ENCODE assay signal across 11 mouse cellular contexts in genomic region chr5:137705242-137705641, GRCm38 (mm10). TPM values are rescaled to one million over a fixed set of nuclear protein-coding genes. Genes with fewer than 3 reads are reported as not detected.
DNase-seq lines count a peak whose midpoint lies in the region; ATAC-seq lines count a peak whose summit lies in the region.
"Had no signal": no experiment of that assay in that cellular context is flagged by ENCODE, and none has a peak within 500 bp of the region (broad histone marks: within the 10 kb centered on the region; RNA-seq: fewer than 3 reads in every experiment).

No protein-coding gene starts in this region.

- no peaks in the 10 kb centered on the region for H3K36me3 ChIP-seq in midbrain, embryonic 10.5 days
- no peaks in the 10 kb centered on the region for H3K36me3 ChIP-seq in midbrain, embryonic 14.5 days (ENCODE audit: control insufficient read depth, insufficient read depth, low read length)

- 0 out of 2 replicates have a peak overlapping the region, but pooled peaks have one; percentile 9 for H3K27ac ChIP-seq in midbrain, embryonic 10.5 days (replicated peaks)
- no peak overlapping the region for H3K27ac ChIP-seq in midbrain, embryonic 14.5 days (replicated peaks; ENCODE audit: low read depth, low read length)
- H3K27ac ChIP-seq: heart, adult 2 months; hindbrain, postnatal 0 days had no signal

- 76% methylated on average over 6 of the region's 6 CpGs for WGBS in midbrain, embryonic 10.5 days
- WGBS in midbrain, embryonic 14.5 days: 60% methylated on average over 6 of the region's 6 CpGs

- H3K9me3 ChIP-seq in midbrain, embryonic 10.5 days (replicated peaks): no peaks in the 10 kb centered on the region; the same call in 1 of the 2 replicates
- no peaks in the 10 kb centered on the region for H3K9me3 ChIP-seq in midbrain, embryonic 14.5 days (ENCODE audit: control insufficient read depth, low read length)

- no peak for ATAC-seq in midbrain, embryonic 14.5 days (ENCODE audit: low FRiP score, low TSS enrichment)
- ATAC-seq in common myeloid progenitor, adult 5-6 weeks (replicated peaks; ENCODE audit: low read depth, poor library complexity, severe bottlenecking): peak; percentile 76
- ATAC-seq in monocyte, adult 5-6 weeks (replicated peaks; ENCODE audit: insufficient number of reproducible peaks, low FRiP score, low TSS enrichment, poor library complexity, severe bottlenecking): peak; percentile 51
- ATAC-seq: hindbrain, postnatal 0 days had no signal

- no peak for DNase-seq in midbrain, embryonic 10.5 days (ENCODE audit: low spot score)
- DNase-seq in midbrain, embryonic 14.5 days: no peak
- DNase-seq in thymus, postnatal 36 days: peak; percentile 62 to 71
- DNase-seq in frontal cortex, postnatal 25 days (ENCODE audit: low spot score in 2 of 2): no peak
- DNase-seq in retina, postnatal 1 day: no peak
- no peak for DNase-seq in heart, adult 11 months
- DNase-seq: kidney, postnatal 14 days had no signal

- H3K4me2 ChIP-seq in midbrain, embryonic 14.5 days (ENCODE audit: low read length): no peak overlapping the region

- H3K4me1 ChIP-seq in midbrain, embryonic 10.5 days: peaks cover 22% of the 10 kb centered on the region
- H3K4me1 ChIP-seq in midbrain, embryonic 14.5 days (ENCODE audit: control insufficient read depth, insufficient read depth, low read length): peaks cover 11% of the 10 kb centered on the region; the same call in 1 of the 2 replicates

- H3K9ac ChIP-seq in midbrain, embryonic 14.5 days (replicated peaks; ENCODE audit: low read length): no peak overlapping the region

- H3K27me3 ChIP-seq in midbrain, embryonic 10.5 days (ENCODE audit: low read depth, poor library complexity, severe bottlenecking): no peaks in the 10 kb centered on the region
- H3K27me3 ChIP-seq in midbrain, embryonic 14.5 days (ENCODE audit: control insufficient read depth, insufficient read depth, low read length): no peaks in the 10 kb centered on the region

- no peak overlapping the region for H3K4me3 ChIP-seq in midbrain, embryonic 10.5 days
- no peak overlapping the region for H3K4me3 ChIP-seq in midbrain, embryonic 14.5 days (replicated peaks; ENCODE audit: low read depth, low read length)
- H3K4me3 ChIP-seq: heart, adult 2 months had no signal

RNA-seq across cellular contexts. Expression of gene Agfg2, which starts 20.7 kb away (rescaled TPM):
- polyA plus RNA-seq in midbrain, embryonic 10.5 days (2016; fragmentation: Nextera tagmentation; extraction: Ambion mirVana): 27.2 and 28.8 TPM in 2 replicates
- 10.3 and 12.8 TPM in 2 replicates for polyA plus RNA-seq in midbrain, embryonic 14.5 days (2014; fragmentation: Nextera tagmentation; extraction: Ambion mirVana)
- total RNA-seq in common myeloid progenitor, adult 5-6 weeks (2017): 10.1 and 15.7 TPM in 2 replicates
- total RNA-seq in monocyte, adult 5-6 weeks (2017): 7.7 to 11.8 TPM (median 9.0 TPM) in 3 replicates

RNA-seq across cellular contexts. Expression of gene Nyap1, which starts 36.2 kb away (rescaled TPM):
- 5.1 and 8.4 TPM in 2 replicates for polyA plus RNA-seq in midbrain, embryonic 10.5 days (2016; fragmentation: Nextera tagmentation; extraction: Ambion mirVana)
- 16.2 and 28.8 TPM in 2 replicates for polyA plus RNA-seq in midbrain, embryonic 14.5 days (2014; fragmentation: Nextera tagmentation; extraction: Ambion mirVana)
- 0.05 TPM in 1 of 2 replicates, not detected in the other for total RNA-seq in common myeloid progenitor, adult 5-6 weeks (2017)
- total RNA-seq in monocyte, adult 5-6 weeks (2017): 0.19 to 1.2 TPM (median 0.43 TPM) in 3 replicates

RNA-seq across cellular contexts. Expression of gene Tsc22d4, which starts 40.3 kb away (rescaled TPM):
- polyA plus RNA-seq in midbrain, embryonic 10.5 days (2016; fragmentation: Nextera tagmentation; extraction: Ambion mirVana): 75.6 and 75.8 TPM in 2 replicates
- polyA plus RNA-seq in midbrain, embryonic 14.5 days (2014; fragmentation: Nextera tagmentation; extraction: Ambion mirVana): 42.1 and 47.0 TPM in 2 replicates
- 86.7 and 97.2 TPM in 2 replicates for total RNA-seq in common myeloid progenitor, adult 5-6 weeks (2017)
- 65.2 to 107 TPM (median 70.0 TPM) in 3 replicates for total RNA-seq in monocyte, adult 5-6 weeks (2017)

RNA-seq across cellular contexts. Expression of gene Irs3, which starts 59.7 kb away (rescaled TPM):
- 0.36 and 0.48 TPM in 2 replicates for polyA plus RNA-seq in midbrain, embryonic 10.5 days (2016; fragmentation: Nextera tagmentation; extraction: Ambion mirVana)
- not detected in 2 replicates for polyA plus RNA-seq in midbrain, embryonic 14.5 days (2014; fragmentation: Nextera tagmentation; extraction: Ambion mirVana)
- not detected in 2 replicates for total RNA-seq in common myeloid progenitor, adult 5-6 weeks (2017)
- total RNA-seq in monocyte, adult 5-6 weeks (2017): 0.10 TPM in 1 of 3 replicates, not detected in the others

Comparison
In these comparisons a context has a peak if more than half of its experiments do, and no peak if none do; other contexts are left out.
1. DNase-seq: peak in thymus, postnatal 36 days (2 of 2); none in midbrain, embryonic 10.5 days (single experiment), midbrain, embryonic 14.5 days (single experiment), frontal cortex, postnatal 25 days (0 of 2), retina, postnatal 1 day (single experiment) and heart, adult 11 months (single experiment).